Mouse (Mus musculus) embryonic facial prominence, embryonic 11.5 days (tissue): Measurements from ENCODE around the gene Olfr695. TPM values are rescaled to one million over a fixed set of nuclear protein-coding genes. Genes with fewer than 3 reads are reported as not detected.
"Not testable (repeated sequence)": the region's sequence is repeated elsewhere in the genome, so short reads cannot be mapped to it uniquely, and the experiment has no call there.

Experiments used
- ATAC-seq: fragments of 200-750 bp; cut with Nextera tagmentation; replicated peaks from 2 replicates; pipeline ENCODE4 v1.8.0; 2017; ENCODE audit warnings: low read depth; ENCODE audit not compliant: insufficient number of reproducible peaks, low FRiP score, low TSS enrichment
- DNase-seq: peaks from one replicate; pipeline ENCODE4 v3.0.0-alpha.2; 2015; ENCODE audit warnings: low spot score
- H3K27ac ChIP-seq: fragments of 300-500 bp; sonication (generic); replicated peaks from 2 replicates; pipeline ENCODE4 v1.5.1; 2014; ENCODE audit warnings: mild to moderate bottlenecking, low read depth, low read length, control low read depth
- H3K27me3 ChIP-seq: fragments of 300-500 bp; sonication (generic); 2 replicates; pipeline ENCODE4 v1.6.1; 2014; ENCODE audit warnings: mild to moderate bottlenecking, low read length, moderate library complexity, mixed read lengths; ENCODE audit not compliant: control insufficient read depth, insufficient read depth
- H3K36me3 ChIP-seq: fragments of 300-500 bp; sonication (generic); replicated peaks from 2 replicates; pipeline ENCODE4 v1.6.1; 2014; ENCODE audit warnings: low read depth, mild to moderate bottlenecking, low read length, moderate library complexity, mixed read lengths; ENCODE audit not compliant: control insufficient read depth, insufficient read depth
- H3K4me1 ChIP-seq: fragments of 300-500 bp; sonication (generic); 2 replicates; pipeline ENCODE4 v1.6.1; 2014; ENCODE audit warnings: low read length, mixed read lengths; ENCODE audit not compliant: control insufficient read depth, insufficient read depth
- H3K4me2 ChIP-seq: fragments of 300-500 bp; sonication (generic); 2 replicates; pipeline ENCODE4 v1.6.1; 2014; ENCODE audit warnings: low read depth, mild to moderate bottlenecking, control low read depth, low read length, moderate library complexity
- H3K4me3 ChIP-seq: fragments of 300-500 bp; sonication (generic); 2 replicates; pipeline ENCODE4 v1.5.1; 2014; ENCODE audit warnings: low read depth, low read length, control low read depth
- H3K9ac ChIP-seq: fragments of 300-500 bp; sonication (generic); replicated peaks from 2 replicates; pipeline ENCODE4 v1.6.1; 2014; ENCODE audit warnings: mild to moderate bottlenecking, control low read depth, low read length
- H3K9me3 ChIP-seq: fragments of 300-500 bp; sonication (generic); replicated peaks from 2 replicates; pipeline ENCODE4 v1.6.1; 2016; ENCODE audit warnings: mild to moderate bottlenecking, low read length, inconsistent platforms, mixed read lengths; ENCODE audit not compliant: control insufficient read depth
- WGBS: fragments of 180-500 bp; shearing (Covaris S2); extraction: QIAGEN DNeasy Blood & Tissue Kit; methylation state at CpG from one replicate; pipeline ENCODE4 v1.1.7; 2014; 5-methylcytosine and 5-hydroxymethylcytosine counted together
- polyA plus RNA-seq: library from polyadenylated mRNA; unstranded; fragments of >200 nt; fragmentation: Nextera tagmentation; extraction: Ambion mirVana; gene quantifications from 2 replicates; pipeline ENCODE4 v1.2.1, GENCODE M21; 2014

Olfr695 gene
- polyA plus RNA-seq, 1 experiment from 2014 or later = not detected

DNA sequence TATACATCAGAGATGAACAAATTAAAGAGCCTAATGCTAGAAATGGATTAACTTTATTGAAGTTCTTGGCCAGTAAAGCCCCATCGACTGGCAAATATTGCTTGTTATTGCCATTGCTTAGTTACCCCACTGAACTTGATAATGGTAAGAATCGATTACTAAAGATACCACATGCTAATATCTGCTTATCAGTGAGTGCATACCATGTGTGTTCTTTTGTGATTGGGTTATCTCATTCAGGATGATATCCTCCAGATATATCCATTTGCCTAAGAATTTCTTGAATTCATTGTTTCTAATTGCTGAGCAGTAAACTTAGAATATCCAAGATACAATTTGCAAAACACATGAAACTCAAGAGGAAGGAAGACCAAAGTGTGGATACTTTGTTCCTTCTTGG, 9.5 kb upstream of the Olfr695 start:
- not testable (repeated sequence) for H3K4me2 ChIP-seq, ATAC-seq, H3K9me3 ChIP-seq, H3K36me3 ChIP-seq, H3K27me3 ChIP-seq, H3K4me3 ChIP-seq, H3K27ac ChIP-seq, DNase-seq, H3K4me1 ChIP-seq, H3K9ac ChIP-seq
- 87% methylated on average over 2 of the region's 2 CpGs for WGBS

DNA sequence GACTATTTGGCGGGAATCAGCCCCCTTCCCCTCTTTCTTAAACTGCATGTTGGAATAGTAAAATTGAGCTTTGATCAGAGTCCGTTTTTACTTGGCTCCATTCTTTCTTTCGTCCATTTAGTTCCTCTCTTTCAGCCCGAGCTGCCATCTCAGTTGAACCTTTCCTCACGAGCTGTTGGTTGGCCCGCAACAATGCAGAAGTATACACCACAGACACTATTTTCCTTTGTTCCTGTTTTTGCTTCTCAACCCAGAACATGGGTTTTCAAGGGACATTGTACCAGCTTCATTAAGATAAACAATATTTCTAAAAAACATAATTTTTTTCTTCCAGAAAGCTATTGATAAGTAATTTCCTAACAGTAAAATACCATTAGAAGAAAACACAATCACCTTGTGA, 4.7 kb downstream of the Olfr695 start:
- Histone ChIP-seq H3K27me3 (no peaks in the 10 kb centered on the region), H3K9ac (no peak overlapping the region), H3K9me3 (no peaks in the 10 kb centered on the region), H3K4me3 (no peak overlapping the region), H3K27ac (no peak overlapping the region), H3K4me1 (no peaks in the 10 kb centered on the region), H3K36me3 (no peaks in the 10 kb centered on the region), H3K4me2 (no peak overlapping the region)
- DNase-seq (no peak), ATAC-seq (no peak)
- WGBS = 91% methylated on average over 6 of the region's 6 CpGs

DNA sequence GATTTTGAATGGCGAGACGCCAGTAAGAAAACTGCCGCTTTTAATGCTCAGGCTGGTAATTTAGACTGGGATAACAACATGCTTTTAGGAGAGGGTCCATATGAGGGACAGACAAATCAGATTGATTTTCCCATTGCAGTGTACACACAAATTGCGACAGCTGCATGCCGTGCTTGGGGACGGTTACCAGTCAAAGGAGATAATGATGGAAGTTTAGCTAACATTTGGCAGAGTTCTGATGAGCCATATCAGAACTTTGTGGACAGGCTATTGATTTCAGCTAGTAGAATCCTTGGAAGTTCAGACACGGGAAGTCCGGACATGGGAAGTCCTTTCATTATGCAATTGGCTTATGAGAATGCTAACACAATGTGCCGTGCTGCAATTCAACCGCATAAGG, 8.5 kb downstream of the Olfr695 start:
- WGBS = 94% methylated on average over 10 of the region's 10 CpGs
- H3K27me3 ChIP-seq, ATAC-seq: not testable (repeated sequence)

DNA sequence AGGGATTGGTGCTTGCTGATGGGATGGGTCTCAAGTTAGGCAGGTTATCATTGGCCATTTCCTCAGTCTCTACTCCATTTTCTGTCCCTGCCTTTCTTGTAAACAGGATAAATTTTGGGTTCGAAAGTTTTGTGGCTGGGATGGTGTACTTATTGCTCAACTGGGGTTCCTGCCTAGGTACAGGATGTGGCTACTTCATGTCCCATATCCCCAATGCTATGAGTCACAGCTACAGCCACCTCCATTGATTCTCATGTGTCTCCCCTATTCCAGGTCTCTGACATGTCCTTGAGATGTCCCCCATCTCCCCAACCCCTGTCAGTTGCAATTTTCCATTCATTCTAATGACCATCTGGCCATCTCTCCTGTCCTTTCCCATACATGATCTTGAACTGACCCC, 19.3 kb downstream of the Olfr695 start:
- no peak for DNase-seq
- Histone ChIP-seq H3K4me3 (no peak overlapping the region), H3K4me1 (no peaks in the 10 kb centered on the region), H3K9ac (no peak overlapping the region), H3K4me2 (no peak overlapping the region), H3K27ac (no peak overlapping the region), H3K36me3 (no peaks in the 10 kb centered on the region), H3K27me3 (no peaks in the 10 kb centered on the region), H3K9me3 (no peaks in the 10 kb centered on the region)
- 74% methylated on average over 1 of the region's 1 CpGs for WGBS
- ATAC-seq = no peak

More for the DNA sequence above, 8.5 kb downstream of the Olfr695 start:
- H3K9me3 ChIP-seq, H3K4me1 ChIP-seq, H3K9ac ChIP-seq, H3K4me2 ChIP-seq, DNase-seq, H3K4me3 ChIP-seq, H3K36me3 ChIP-seq, H3K27ac ChIP-seq: not testable (repeated sequence)

DNA sequence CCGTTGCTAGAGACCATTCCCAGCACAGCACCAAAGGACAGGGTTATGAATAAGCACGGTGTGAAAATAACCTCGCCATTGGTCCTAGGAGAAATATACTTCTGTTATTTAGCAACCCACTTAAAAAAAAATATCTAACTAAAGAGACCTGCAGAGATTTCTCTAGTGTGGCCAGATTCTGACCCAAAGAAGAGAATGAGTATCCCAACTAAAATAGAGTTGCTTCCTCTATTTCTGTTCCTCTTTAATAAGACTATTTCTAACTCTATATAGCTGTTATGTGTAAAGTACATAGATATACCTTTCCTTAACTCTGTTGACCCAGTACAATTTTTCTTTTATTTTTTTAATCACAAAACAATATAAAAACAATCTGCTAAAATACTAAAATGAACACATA, 23.2 kb downstream of the Olfr695 start:
- ATAC-seq (no peak), DNase-seq (no peak)
- Histone ChIP-seq H3K9ac (no peak overlapping the region), H3K27me3 (no peaks in the 10 kb centered on the region), H3K4me3 (no peak overlapping the region), H3K36me3 (no peaks in the 10 kb centered on the region), H3K27ac (no peak overlapping the region), H3K4me1 (no peaks in the 10 kb centered on the region), H3K9me3 (no peaks in the 10 kb centered on the region), H3K4me2 (no peak overlapping the region)
- WGBS = 84% methylated on average over 3 of the region's 3 CpGs

DNA sequence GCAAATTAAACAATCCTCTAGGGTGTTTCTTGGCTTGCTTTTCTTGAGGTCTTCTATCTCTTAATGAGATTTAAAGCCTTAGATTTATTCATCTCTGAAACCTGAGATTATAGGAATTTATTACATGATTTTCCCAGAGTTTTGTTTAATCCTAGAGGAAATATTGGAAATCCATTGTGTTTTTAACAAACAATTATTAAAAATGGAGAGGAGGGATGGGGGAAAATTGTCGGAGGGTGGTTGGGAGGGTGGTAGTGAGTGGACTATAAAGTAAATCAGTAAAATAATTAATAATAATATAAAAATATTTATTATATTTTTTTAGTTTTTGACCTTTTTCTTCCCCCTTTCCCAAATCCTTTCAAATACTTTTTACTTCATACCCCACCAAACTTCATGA, 24.5 kb downstream of the Olfr695 start, which contains the start of gene Olfr694:
Gene Olfr694 (minus strand): TSS at position 101 of the 400 bp plus-strand sequence.
- Histone ChIP-seq H3K27me3 (no peaks in the 10 kb centered on the region), H3K4me1 (no peaks in the 10 kb centered on the region), H3K36me3 (no peaks in the 10 kb centered on the region), H3K4me2 (no peak within 1 kb of the TSS), H3K9me3 (no peaks in the 10 kb centered on the region), H3K27ac (no peak within 1 kb of the TSS), H3K9ac (no peak within 1 kb of the TSS), H3K4me3 (no peak within 1 kb of the TSS)
- DNase-seq (no peak), ATAC-seq (no peak)
- WGBS = 83% methylated on average over 1 of the region's 1 CpGs

DNA sequence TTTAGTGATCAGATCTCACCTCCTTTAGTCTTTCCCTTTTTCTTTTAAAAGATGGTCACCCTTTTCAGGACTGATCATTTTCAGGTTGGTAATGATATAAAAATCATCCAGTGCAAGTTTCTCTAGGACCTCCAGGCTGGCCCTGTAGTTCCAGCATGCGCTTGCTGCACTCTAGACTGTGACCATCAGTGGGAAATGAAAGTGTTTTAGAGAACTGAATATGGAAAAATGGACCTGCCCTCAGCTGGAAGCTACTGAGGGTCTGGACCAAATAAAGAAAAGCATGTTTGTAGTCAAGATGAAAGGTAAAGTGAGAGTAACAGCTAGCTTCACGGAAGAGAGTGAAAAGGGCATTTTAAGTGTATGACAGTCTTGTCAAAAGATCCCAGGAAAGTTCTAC, 30.8 kb downstream of the Olfr695 start:
- H3K27me3 ChIP-seq = no peaks in the 10 kb centered on the region
- no peak overlapping the region for H3K27ac ChIP-seq
- no peak overlapping the region for H3K4me3 ChIP-seq
- ATAC-seq (no peak), DNase-seq (no peak)
- 89% methylated on average over 2 of the region's 2 CpGs for WGBS
- H3K9me3 ChIP-seq = no peaks in the 10 kb centered on the region
- no peaks in the 10 kb centered on the region for H3K4me1 ChIP-seq
- no peak overlapping the region for H3K4me2 ChIP-seq
- no peaks in the 10 kb centered on the region for H3K36me3 ChIP-seq
- H3K9ac ChIP-seq = no peak overlapping the region

DNA sequence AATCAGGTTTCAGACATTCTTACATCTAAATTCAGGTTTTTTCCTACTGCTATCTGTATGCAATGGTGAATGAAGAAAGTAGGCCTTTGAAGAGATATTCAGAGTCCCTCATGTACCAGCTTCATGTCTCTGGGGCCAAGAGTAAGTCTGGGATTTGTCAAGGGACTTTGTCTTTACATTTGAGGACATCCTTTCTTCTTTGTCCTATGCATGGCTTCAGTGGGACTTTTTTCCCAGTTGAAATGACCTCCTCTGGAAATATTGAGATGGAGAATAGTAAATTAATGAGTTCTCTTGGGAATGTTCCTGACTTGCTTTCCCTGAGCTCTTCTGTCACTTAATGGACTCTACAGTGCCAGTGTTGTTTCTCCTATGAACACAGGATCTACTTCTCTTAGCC, 35.7 kb downstream of the Olfr695 start, which contains the start of gene Olfr693:
Gene Olfr693 (minus strand): TSS at position 101 of the 400 bp plus-strand sequence.
- no peak within 1 kb of the TSS for H3K4me2 ChIP-seq
- ATAC-seq (no peak), DNase-seq (no peak)
- no peaks in the 10 kb centered on the region for H3K4me1 ChIP-seq
- no peak within 1 kb of the TSS for H3K27ac ChIP-seq
- H3K36me3 ChIP-seq = no peaks in the 10 kb centered on the region
- no peaks in the 10 kb centered on the region for H3K27me3 ChIP-seq
- H3K9ac ChIP-seq = no peak within 1 kb of the TSS
- H3K4me3 ChIP-seq = no peak within 1 kb of the TSS
- H3K9me3 ChIP-seq = no peaks in the 10 kb centered on the region
